Mouse (Mus musculus) intestine, embryonic 15.5 days (tissue): Measurements from ENCODE around the gene Senp2. TPM values are rescaled to one million over a fixed set of nuclear protein-coding genes. Genes with fewer than 3 reads are reported as not detected.

ENCODE experiments used
- ATAC-seq: fragments of 200-750 bp; cut with Nextera tagmentation; 2 replicates; pipeline ENCODE4 v1.8.0; 2017; ENCODE audit warnings: moderate TSS enrichment, moderate library complexity
- H3K27ac ChIP-seq: fragments of 300-500 bp; sonication (generic); 2 replicates; pipeline ENCODE4 v1.5.1; 2015; ENCODE audit warnings: mild to moderate bottlenecking, inconsistent platforms
- H3K27me3 ChIP-seq: fragments of 300-500 bp; sonication (generic); replicated peaks from 2 replicates; pipeline ENCODE4 v1.6.1; 2015; ENCODE audit warnings: inconsistent platforms
- H3K36me3 ChIP-seq: fragments of 300-500 bp; sonication (generic); 2 replicates; pipeline ENCODE4 v1.6.1; 2015; ENCODE audit warnings: inconsistent platforms
- H3K4me1 ChIP-seq: fragments of 300-500 bp; sonication (generic); replicated peaks from 2 replicates; pipeline ENCODE4 v1.6.1; 2015; ENCODE audit warnings: inconsistent platforms
- H3K4me2 ChIP-seq: fragments of 300-500 bp; sonication (generic); replicated peaks from 2 replicates; pipeline ENCODE4 v1.6.1; 2015; ENCODE audit warnings: mild to moderate bottlenecking, inconsistent platforms
- H3K4me3 ChIP-seq: fragments of 300-500 bp; sonication (generic); replicated peaks from 2 replicates; pipeline ENCODE4 v1.5.1; 2015; ENCODE audit warnings: inconsistent platforms
- H3K9ac ChIP-seq: fragments of 300-500 bp; sonication (generic); 2 replicates; pipeline ENCODE4 v1.6.1; 2015; ENCODE audit warnings: inconsistent platforms
- H3K9me3 ChIP-seq: fragments of 300-500 bp; sonication (generic); 2 replicates; pipeline ENCODE4 v1.6.1; 2016; ENCODE audit warnings: inconsistent platforms
- WGBS: fragments of 180-500 bp; shearing (Covaris S2); methylation state at CpG from one replicate; pipeline ENCODE4 v1.1.7; 2015; 5-methylcytosine and 5-hydroxymethylcytosine counted together
- polyA plus RNA-seq: library from polyadenylated mRNA; unstranded; fragments of >200 nt; fragmentation: Nextera tagmentation; extraction: Ambion mirVana; gene quantifications from 2 replicates; pipeline ENCODE4 v1.2.1, GENCODE M21; 2015

Gene Senp2
- polyA plus RNA-seq, 1 experiment from 2014 or later = 36.0 TPM

DNA sequence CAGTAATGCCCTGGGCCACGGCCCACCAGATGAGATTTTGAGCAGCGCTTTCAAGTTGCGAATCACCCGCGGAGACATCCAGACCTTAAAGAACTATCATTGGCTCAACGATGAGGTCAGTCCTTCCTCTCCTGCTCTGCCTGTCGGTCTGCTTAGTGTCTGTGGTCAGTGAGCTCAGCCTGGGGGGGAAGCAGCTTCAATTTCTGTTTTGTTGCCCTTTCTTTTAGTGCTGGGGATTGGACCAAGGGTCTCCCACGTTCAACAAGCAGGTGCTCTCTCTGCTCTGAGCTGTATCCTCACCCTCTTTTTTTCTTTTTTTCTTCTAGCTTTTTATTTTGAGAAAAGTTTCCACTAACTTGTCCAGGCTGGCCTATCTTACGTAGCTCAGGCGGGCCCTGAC, 29.3 kb downstream of the Senp2 start:
- no peak overlapping the region for H3K9ac ChIP-seq
- no peaks in the 10 kb centered on the region for H3K27me3 ChIP-seq
- no peak for ATAC-seq
- H3K36me3 ChIP-seq = peaks cover 4% of the 10 kb centered on the region
- no peak overlapping the region for H3K4me2 ChIP-seq
- no peak overlapping the region for H3K27ac ChIP-seq
- no peaks in the 10 kb centered on the region for H3K4me1 ChIP-seq
- WGBS = 85% methylated on average over 10 of the region's 10 CpGs
- no peak overlapping the region for H3K4me3 ChIP-seq
- H3K9me3 ChIP-seq = no peaks in the 10 kb centered on the region

DNA sequence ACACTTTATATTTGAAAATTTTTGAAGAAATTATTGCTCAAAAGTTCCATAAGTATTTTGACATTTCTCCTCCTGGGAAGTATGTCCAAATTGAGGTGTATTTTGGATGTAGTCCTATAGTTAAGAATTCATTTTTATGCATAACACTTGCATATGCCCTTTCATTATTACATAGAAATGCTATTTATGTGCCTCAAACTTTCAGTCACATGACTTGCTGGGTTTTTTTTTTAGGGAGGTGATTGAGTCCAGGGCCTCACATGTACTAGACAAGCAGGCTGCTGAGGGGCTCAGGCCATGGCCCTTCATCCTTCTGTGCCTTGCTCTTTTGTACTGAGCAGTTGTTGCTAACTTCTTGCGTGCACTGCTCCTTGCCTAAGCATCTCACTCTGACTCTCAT, 30.7 kb downstream of the Senp2 start:
- WGBS = 94% methylated on average over 1 of the region's 1 CpGs
- Histone ChIP-seq H3K27me3 (no peaks in the 10 kb centered on the region), H3K9ac (no peak overlapping the region), H3K36me3 (peaks cover 12% of the 10 kb centered on the region), H3K4me3 (no peak overlapping the region), H3K9me3 (no peaks in the 10 kb centered on the region), H3K27ac (no peak overlapping the region), H3K4me2 (no peak overlapping the region), H3K4me1 (no peaks in the 10 kb centered on the region)
- ATAC-seq = no peak

DNA sequence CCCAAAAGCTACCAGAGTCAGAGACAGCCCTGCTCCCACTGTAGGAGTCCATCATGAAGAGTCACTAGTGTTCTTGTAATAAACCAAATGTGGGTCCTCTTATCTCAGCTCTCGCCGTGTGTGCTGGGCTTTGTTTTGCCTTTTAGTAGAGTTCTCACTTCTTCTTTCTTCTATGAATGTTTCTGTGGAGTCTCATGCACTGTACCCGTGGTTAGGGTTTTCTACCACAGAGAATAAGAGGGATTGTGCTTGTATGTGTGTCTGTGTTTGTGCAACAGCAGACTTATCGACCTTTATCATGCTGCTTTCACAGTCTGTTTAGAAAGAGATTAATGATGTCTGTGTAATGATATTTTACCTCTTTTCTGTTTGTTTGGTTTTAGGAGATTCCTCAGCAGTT, 34.5 kb downstream of the Senp2 start:
- no peak overlapping the region for H3K4me2 ChIP-seq
- no peaks in the 10 kb centered on the region for H3K9me3 ChIP-seq
- no peak overlapping the region for H3K9ac ChIP-seq
- ATAC-seq = no peak
- WGBS = 62% methylated on average over 4 of the region's 4 CpGs
- no peak overlapping the region for H3K4me3 ChIP-seq
- peaks cover 12% of the 10 kb centered on the region for H3K36me3 ChIP-seq
- H3K4me1 ChIP-seq = no peaks in the 10 kb centered on the region
- H3K27me3 ChIP-seq = no peaks in the 10 kb centered on the region
- H3K27ac ChIP-seq = no peak overlapping the region

DNA sequence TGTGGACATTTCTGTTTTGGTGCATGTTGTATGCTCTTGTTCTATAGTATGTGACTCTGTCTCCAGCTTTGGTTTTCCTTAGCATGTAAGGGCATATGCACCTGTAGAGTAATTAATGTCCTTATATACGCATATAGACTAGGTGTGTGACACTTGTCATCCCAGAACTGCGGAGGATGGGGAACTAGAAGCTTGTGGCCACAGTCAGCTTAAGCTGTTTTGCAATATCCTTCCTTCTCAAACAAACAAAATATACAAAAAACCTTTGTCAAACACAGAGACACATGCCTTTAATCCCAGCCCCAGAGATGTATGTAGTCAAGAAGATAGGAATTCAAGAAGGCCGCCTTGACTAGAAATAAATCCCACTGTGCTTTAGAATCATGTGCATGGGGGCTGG, 36.6 kb downstream of the Senp2 start:
- WGBS = 89% methylated on average over 3 of the region's 3 CpGs
- H3K4me3 ChIP-seq = no peak overlapping the region
- no peak overlapping the region for H3K4me2 ChIP-seq
- no peaks in the 10 kb centered on the region for H3K27me3 ChIP-seq
- H3K4me1 ChIP-seq = no peaks in the 10 kb centered on the region
- H3K9me3 ChIP-seq = no peaks in the 10 kb centered on the region
- no peak for ATAC-seq
- peaks cover 12% of the 10 kb centered on the region for H3K36me3 ChIP-seq
- no peak overlapping the region for H3K27ac ChIP-seq
- no peak overlapping the region for H3K9ac ChIP-seq

DNA sequence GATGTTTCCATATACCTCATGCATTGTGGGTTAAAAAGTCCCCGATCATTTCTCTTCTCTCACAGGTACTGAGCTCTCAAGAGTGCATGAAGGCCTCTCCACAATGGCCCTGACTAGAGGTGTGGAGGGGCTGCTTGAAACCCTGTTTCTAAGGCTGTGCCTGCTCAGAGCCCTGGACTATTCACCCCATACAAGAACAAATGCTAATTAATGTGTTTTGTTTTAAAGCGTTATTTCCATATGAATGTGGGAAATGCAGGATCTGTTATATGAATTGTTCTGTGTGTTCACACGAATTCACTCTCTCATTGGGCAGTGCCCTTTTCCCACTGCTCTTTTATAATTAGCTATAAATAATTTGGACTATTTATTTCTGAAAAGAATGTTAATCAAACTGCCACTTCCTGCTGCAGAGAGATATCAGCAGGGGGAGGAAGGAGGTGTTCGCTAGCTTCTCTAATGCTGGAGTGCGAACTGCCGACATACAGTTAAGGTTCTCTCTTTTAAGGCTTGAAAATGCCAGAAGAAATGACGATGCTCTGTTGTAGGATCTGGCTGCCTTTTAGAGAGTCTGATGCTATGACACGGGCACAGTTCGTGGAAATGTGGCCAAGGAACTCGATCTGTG, 37.6 kb downstream of the Senp2 start:
- WGBS = 91% methylated on average over 10 of the region's 10 CpGs
- Histone ChIP-seq H3K27me3 (no peaks in the 10 kb centered on the region), H3K4me2 (no peak overlapping the region), H3K27ac (no peak overlapping the region), H3K4me3 (no peak overlapping the region), H3K36me3 (peaks cover 12% of the 10 kb centered on the region), H3K9me3 (no peaks in the 10 kb centered on the region), H3K4me1 (no peaks in the 10 kb centered on the region), H3K9ac (no peak overlapping the region)
- no peak for ATAC-seq

- Histone ChIP-seq H3K4me1 (no peaks in the 10 kb centered on the region), H3K4me3 (no peak overlapping the region), H3K36me3 (no peaks in the 10 kb centered on the region; the same call in 1 of the 2 replicates), H3K27me3 (no peaks in the 10 kb centered on the region), H3K9me3 (no peaks in the 10 kb centered on the region), H3K27ac (no peak overlapping the region), H3K4me2 (no peak overlapping the region), H3K9ac (no peak overlapping the region)
- 92% methylated on average over 21 of the region's 21 CpGs for WGBS
- ATAC-seq = no peak
These were observed 44.1 kb downstream of the Senp2 start for GRCm38 (mm10) chr16:22053411-22053810.

DNA sequence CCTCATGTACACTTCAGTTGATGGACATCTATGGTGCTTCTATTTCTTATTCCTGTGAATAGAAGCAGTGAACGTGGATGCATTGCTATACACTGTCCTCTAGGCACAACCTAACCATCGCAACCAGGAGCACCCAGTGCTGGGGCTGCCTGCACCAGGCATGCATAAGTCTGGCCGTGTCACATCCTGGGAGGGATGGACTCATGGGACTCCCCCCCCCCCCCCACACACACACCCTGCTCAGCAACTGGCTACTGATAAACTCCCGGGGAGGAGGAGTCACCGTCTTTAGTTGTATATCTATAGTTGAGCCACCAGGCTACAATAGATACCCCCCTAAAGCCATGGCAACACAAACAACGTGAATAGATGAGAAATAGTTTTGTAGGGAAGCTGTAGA, 48.2 kb downstream of the Senp2 start:
- H3K4me3 ChIP-seq = no peak overlapping the region
- H3K4me1 ChIP-seq = no peaks in the 10 kb centered on the region
- H3K9ac ChIP-seq = no peak overlapping the region
- 80% methylated on average over 6 of the region's 6 CpGs for WGBS
- no peaks in the 10 kb centered on the region for H3K9me3 ChIP-seq
- H3K36me3 ChIP-seq = peaks cover 24% of the 10 kb centered on the region
- no peak overlapping the region for H3K27ac ChIP-seq
- no peaks in the 10 kb centered on the region for H3K27me3 ChIP-seq
- no peak overlapping the region for H3K4me2 ChIP-seq
- peak; percentile 48; the same call in 1 of the 2 replicates for ATAC-seq

GRCm38 (mm10) chr16:22058871-22059270, 49.6 kb downstream of the Senp2 start:
- Histone ChIP-seq H3K9ac (no peak overlapping the region), H3K4me2 (no peak overlapping the region), H3K4me1 (no peaks in the 10 kb centered on the region), H3K4me3 (no peak overlapping the region), H3K27ac (no peak overlapping the region), H3K27me3 (no peaks in the 10 kb centered on the region), H3K36me3 (peaks cover 32% of the 10 kb centered on the region), H3K9me3 (no peaks in the 10 kb centered on the region)
- no peak for ATAC-seq
- WGBS = 93% methylated on average over 7 of the region's 7 CpGs

DNA sequence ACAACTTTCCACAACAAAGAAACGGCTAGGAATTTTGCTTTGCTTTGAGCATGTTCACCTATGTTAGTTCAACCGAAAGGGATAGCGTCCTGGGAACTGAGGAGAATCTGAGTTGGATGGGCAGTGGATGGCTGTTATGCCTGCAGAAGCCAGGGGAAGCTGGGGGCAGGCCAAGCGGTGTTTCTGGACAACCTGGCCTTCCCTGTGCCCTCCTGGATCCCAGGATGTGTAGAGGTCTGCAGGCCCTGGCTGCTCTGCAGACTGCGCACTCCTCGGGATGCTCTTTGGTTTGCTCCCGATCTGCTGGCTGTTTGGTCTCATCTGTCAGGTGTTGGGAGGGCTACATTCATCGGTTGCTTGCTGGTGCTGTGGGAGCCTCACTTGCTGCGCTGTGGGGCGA, 51.1 kb downstream of the Senp2 start:
- Histone ChIP-seq H3K9me3 (no peaks in the 10 kb centered on the region), H3K9ac (no peak overlapping the region), H3K36me3 (peaks cover 46% of the 10 kb centered on the region), H3K27ac (no peak overlapping the region), H3K4me2 (no peak overlapping the region), H3K4me1 (no peaks in the 10 kb centered on the region), H3K4me3 (no peak overlapping the region), H3K27me3 (no peaks in the 10 kb centered on the region)
- ATAC-seq = no peak
- WGBS = 91% methylated on average over 10 of the region's 10 CpGs

- peak; percentile 27; the same call in 1 of the 2 replicates for ATAC-seq
These were observed 52.4 kb downstream of the Senp2 start for GRCm38 (mm10) chr16:22061555-22062160.

DNA sequence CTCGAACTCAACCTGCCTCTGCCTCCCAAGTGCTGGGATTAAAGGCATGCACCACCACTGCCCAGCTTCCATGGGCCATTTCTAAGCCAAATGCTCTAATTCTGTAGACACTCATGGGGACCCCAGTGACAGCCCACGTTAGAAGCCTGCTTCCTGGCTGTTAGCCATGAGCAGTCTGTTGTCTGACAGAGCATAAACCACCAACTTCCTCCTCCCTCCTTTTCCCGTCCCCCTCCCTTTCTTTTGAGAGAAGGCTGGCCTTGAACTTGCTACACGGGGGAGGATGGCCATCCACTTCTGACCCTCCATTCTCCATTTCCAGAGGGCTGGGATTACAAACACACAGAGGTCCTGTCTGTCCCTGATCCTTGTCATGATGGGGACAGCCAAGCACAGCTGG, 53.0 kb downstream of the Senp2 start:
- WGBS = 54% methylated on average over 4 of the region's 4 CpGs
- Histone ChIP-seq H3K36me3 (peaks cover 64% of the 10 kb centered on the region), H3K9me3 (no peaks in the 10 kb centered on the region), H3K4me3 (no peak overlapping the region), H3K27ac (no peak overlapping the region), H3K4me1 (no peaks in the 10 kb centered on the region), H3K4me2 (no peak overlapping the region), H3K9ac (no peak overlapping the region), H3K27me3 (no peaks in the 10 kb centered on the region)
- no peak for ATAC-seq

More at GRCm38 (mm10) chr16:22061555-22062160, 52.4 kb downstream of the Senp2 start:
- H3K4me3 ChIP-seq = no peak overlapping the region
- H3K4me1 ChIP-seq = no peaks in the 10 kb centered on the region
- no peak overlapping the region for H3K27ac ChIP-seq
- H3K4me2 ChIP-seq = no peak overlapping the region
- peaks cover 58% of the 10 kb centered on the region for H3K36me3 ChIP-seq
- 76% methylated on average over 14 of the region's 14 CpGs for WGBS
- no peaks in the 10 kb centered on the region for H3K9me3 ChIP-seq
- no peaks in the 10 kb centered on the region for H3K27me3 ChIP-seq
- H3K9ac ChIP-seq = no peak overlapping the region

- no peak overlapping the region for H3K4me3 ChIP-seq
- no peak overlapping the region for H3K9ac ChIP-seq
- no peak overlapping the region for H3K27ac ChIP-seq
- H3K27me3 ChIP-seq = no peaks in the 10 kb centered on the region
- no peak overlapping the region for H3K4me2 ChIP-seq
- ATAC-seq = no peak
- no peaks in the 10 kb centered on the region for H3K9me3 ChIP-seq
- H3K4me1 ChIP-seq = no peaks in the 10 kb centered on the region
- H3K36me3 ChIP-seq = peaks cover 79% of the 10 kb centered on the region
These were observed 56.3 kb downstream of the Senp2 start for GRCm38 (mm10) chr16:22065536-22065935.

DNA sequence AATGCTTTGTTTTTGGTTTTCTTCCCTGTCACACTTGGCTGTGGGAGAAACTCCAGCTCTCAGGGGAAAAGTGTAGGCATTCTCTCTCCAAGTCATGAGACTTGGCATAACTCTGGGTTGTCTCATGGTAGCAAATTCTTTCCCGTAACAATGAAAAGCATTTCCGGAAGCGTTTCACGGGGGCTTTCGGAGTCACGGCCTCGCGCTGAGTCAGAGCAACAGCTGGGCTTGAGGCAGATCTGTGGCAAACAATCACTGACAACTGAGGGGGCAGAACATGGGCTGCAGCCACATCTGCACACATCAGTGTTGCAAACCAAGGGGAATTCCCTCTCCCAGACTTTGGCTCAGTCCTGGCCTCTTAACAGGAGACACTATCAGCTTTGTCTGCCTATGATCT, 58.1 kb downstream of the Senp2 start:
- H3K36me3 ChIP-seq = peaks cover 66% of the 10 kb centered on the region
- ATAC-seq = no peak
- H3K9me3 ChIP-seq = no peaks in the 10 kb centered on the region

More for the DNA sequence above, 58.1 kb downstream of the Senp2 start:
- H3K9ac ChIP-seq = no peak overlapping the region
- WGBS = 89% methylated on average over 8 of the region's 8 CpGs
- H3K27me3 ChIP-seq = no peaks in the 10 kb centered on the region
- no peak overlapping the region for H3K4me3 ChIP-seq
- no peak overlapping the region for H3K4me2 ChIP-seq
- H3K27ac ChIP-seq = no peak overlapping the region
- no peaks in the 10 kb centered on the region for H3K4me1 ChIP-seq
